Mouse (Mus musculus) heart, embryonic 12.5 days (tissue): ENCODE measurements around the gene Plekha5. TPM values are rescaled to one million over a fixed set of nuclear protein-coding genes. Genes with fewer than 3 reads are reported as not detected.

Experiments used
- ATAC-seq: fragments of 200-750 bp; cut with Nextera tagmentation; 2 replicates; pipeline ENCODE4 v1.8.0; 2017; ENCODE audit warnings: moderate TSS enrichment, moderate library complexity; ENCODE audit not compliant: insufficient number of reproducible peaks, low FRiP score
- H3K27ac ChIP-seq: fragments of 300-500 bp; sonication (generic); 2 replicates; pipeline ENCODE4 v1.5.1; 2016; ENCODE audit warnings: mild to moderate bottlenecking, moderate library complexity; ENCODE audit not compliant: poor library complexity, severe bottlenecking
- H3K27me3 ChIP-seq: fragments of 300-500 bp; sonication (generic); replicated peaks from 2 replicates; pipeline ENCODE4 v1.6.1; 2016; ENCODE audit warnings: mild to moderate bottlenecking, moderate library complexity
- H3K36me3 ChIP-seq: fragments of 300-500 bp; sonication (generic); 2 replicates; pipeline ENCODE4 v1.6.1; 2016; ENCODE audit warnings: mild to moderate bottlenecking, moderate library complexity
- H3K4me1 ChIP-seq: fragments of 300-500 bp; sonication (generic); replicated peaks from 2 replicates; pipeline ENCODE4 v1.6.1; 2016; ENCODE audit warnings: mild to moderate bottlenecking
- H3K4me2 ChIP-seq: fragments of 300-500 bp; sonication (generic); 2 replicates; pipeline ENCODE4 v1.6.1; 2016; ENCODE audit warnings: mild to moderate bottlenecking, moderate library complexity
- H3K4me3 ChIP-seq: fragments of 300-500 bp; sonication (generic); 2 replicates; pipeline ENCODE4 v1.5.1; 2016; ENCODE audit warnings: mild to moderate bottlenecking
- H3K9ac ChIP-seq: fragments of 300-500 bp; sonication (generic); 2 replicates; pipeline ENCODE4 v1.6.1; 2016; ENCODE audit warnings: mild to moderate bottlenecking, moderate library complexity
- H3K9me3 ChIP-seq: fragments of 300-500 bp; sonication (generic); replicated peaks from 2 replicates; pipeline ENCODE4 v1.6.1; 2016; ENCODE audit warnings: mild to moderate bottlenecking, moderate library complexity
- WGBS: fragments of 180-500 bp; shearing (Covaris S2); methylation state at CpG from one replicate; pipeline ENCODE4 v1.1.7; 2016; 5-methylcytosine and 5-hydroxymethylcytosine counted together
- polyA plus RNA-seq: library from polyadenylated mRNA; unstranded; fragments of >200 nt; fragmentation: Nextera tagmentation; extraction: Ambion mirVana; gene quantifications from 2 replicates; pipeline ENCODE4 v1.2.1, GENCODE M21; 2016

Plekha5 gene
- polyA plus RNA-seq, 1 experiment from 2014 or later, result 21.9 TPM

DNA sequence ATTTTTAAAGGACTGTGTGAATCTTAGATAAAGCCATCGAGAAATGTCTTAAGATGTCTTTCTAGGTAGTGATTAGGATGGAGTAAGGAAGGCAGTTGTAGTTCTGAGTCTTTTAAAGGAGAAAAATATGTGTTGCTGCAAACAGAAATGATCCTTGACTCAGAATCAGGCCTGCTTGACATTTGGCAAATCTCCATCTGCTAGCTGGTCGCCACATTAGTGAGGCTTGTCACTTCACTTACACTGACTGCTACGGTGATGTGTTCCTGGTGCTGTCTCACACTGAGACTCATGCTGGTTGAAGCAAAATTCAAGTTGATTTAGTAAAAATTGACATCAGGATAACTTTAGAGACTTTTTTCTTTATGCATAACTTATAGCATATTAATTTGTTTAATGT lies 32.0 kb downstream of the Plekha5 start:
- 45% methylated on average over 3 of the region's 3 CpGs for WGBS
- no peak for ATAC-seq
- no peak overlapping the region for H3K9ac ChIP-seq
- no peak overlapping the region for H3K4me2 ChIP-seq
- no peaks in the 10 kb centered on the region for H3K27me3 ChIP-seq
- 0 out of 2 replicates have a peak, but pooled peaks cover 2% of the 10 kb centered on the region for H3K36me3 ChIP-seq
- no peaks in the 10 kb centered on the region for H3K9me3 ChIP-seq
- H3K4me3 ChIP-seq, result no peak overlapping the region
- peaks cover 10% of the 10 kb centered on the region; the same call in 1 of the 2 replicates for H3K4me1 ChIP-seq
- no peak overlapping the region for H3K27ac ChIP-seq

DNA sequence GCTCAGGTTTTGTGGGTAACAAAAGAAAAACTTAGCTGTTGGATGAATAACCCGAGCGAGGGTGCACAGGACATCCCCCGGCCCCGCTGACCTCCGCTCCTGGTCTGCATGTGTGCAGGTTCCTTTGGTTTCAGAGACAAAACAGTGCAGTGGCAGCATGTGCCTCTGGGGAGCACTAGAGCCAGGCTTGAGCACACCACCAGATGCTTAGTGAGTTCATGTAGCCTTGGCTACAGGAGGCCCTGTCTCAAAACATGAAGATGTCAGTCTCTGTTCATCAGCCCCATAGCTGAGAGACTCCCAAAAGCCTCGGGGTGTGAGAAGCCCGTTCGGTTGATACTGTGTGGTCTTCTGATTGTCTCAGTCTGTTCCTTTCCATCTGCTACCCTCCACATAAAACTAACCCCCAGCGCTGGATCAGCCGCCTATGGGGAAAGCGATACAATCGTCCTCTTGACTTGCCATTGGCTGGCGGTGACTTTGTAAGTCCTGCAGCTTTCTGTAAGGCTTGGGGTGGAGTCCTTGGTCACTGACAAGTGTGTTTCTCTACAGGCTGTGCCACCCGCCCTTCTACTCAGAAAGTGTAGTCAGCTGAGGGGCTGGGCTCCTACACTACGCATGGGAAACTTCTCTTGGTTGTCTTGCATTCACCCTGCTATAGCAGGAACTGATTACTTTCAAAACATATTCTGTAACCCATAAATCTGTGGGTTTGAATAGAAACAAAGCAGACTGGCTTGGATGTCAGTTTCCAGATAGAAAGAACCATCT lies 32.7 kb downstream of the Plekha5 start:
- H3K27me3 ChIP-seq, result no peaks in the 10 kb centered on the region
- 0 out of 2 replicates have a peak, but pooled peaks cover 2% of the 10 kb centered on the region for H3K36me3 ChIP-seq
- no peaks in the 10 kb centered on the region for H3K9me3 ChIP-seq
- peaks cover 10% of the 10 kb centered on the region; the same call in 1 of the 2 replicates for H3K4me1 ChIP-seq
- H3K27ac ChIP-seq, result no peak overlapping the region
- ATAC-seq, result no peak
- H3K4me2 ChIP-seq, result no peak overlapping the region
- no peak overlapping the region for H3K4me3 ChIP-seq
- WGBS, result 91% methylated on average over 15 of the region's 15 CpGs
- no peak overlapping the region for H3K9ac ChIP-seq

DNA sequence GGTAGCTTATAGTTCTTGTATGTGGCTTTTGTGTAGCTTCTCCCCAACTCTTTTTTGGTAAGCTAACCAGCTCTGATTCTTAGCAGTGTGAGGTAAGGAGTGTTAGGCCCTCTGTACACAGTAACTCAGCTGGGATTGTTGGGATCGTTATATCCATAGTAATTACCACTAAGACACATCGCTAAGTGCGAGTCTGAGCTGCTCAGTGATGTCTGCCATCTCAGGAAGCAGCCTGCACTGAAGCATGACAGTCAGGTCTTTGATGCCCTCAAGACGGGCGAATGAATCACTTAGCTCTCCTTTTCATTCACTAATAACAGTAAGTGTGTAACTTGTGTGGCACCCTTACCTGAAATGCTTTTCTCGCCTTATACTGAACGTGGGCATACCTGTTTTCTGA lies 36.5 kb downstream of the Plekha5 start:
- H3K9ac ChIP-seq, result no peak overlapping the region
- H3K4me1 ChIP-seq, result peaks cover 7% of the 10 kb centered on the region; the same call in 1 of the 2 replicates
- no peak overlapping the region for H3K4me2 ChIP-seq
- no peaks in the 10 kb centered on the region for H3K9me3 ChIP-seq
- no peak overlapping the region for H3K4me3 ChIP-seq
- H3K27ac ChIP-seq, result no peak overlapping the region
- no peaks in the 10 kb centered on the region for H3K27me3 ChIP-seq
- WGBS, result 86% methylated on average over 7 of the region's 7 CpGs
- ATAC-seq, result no peak
- no peaks in the 10 kb centered on the region for H3K36me3 ChIP-seq

DNA sequence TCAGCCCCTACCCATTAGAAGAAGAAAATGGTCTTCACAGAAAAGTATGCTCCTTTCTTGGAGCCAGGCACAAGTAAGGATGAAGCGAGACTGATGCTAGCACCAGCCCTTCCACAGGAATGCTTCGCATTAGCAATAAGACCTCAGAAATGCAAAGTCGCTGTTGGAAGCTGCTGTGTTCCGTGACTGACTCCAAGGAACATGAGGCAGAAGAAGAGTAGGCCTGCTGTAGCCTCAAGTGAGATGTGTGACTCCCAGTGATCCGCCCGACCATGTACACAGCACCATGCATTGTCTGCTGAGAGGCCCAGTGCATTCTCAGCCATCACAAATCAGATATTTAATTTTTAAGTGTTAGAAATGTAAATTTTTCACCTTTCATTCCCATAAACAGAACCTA lies 41.0 kb downstream of the Plekha5 start:
- Histone ChIP-seq H3K4me3 (no peak overlapping the region), H3K27me3 (no peaks in the 10 kb centered on the region), H3K4me1 (0 out of 2 replicates have a peak, but pooled peaks cover 2% of the 10 kb centered on the region), H3K9me3 (no peaks in the 10 kb centered on the region), H3K4me2 (no peak overlapping the region), H3K9ac (no peak overlapping the region), H3K36me3 (no peaks in the 10 kb centered on the region), H3K27ac (no peak overlapping the region)
- ATAC-seq, result no peak
- WGBS, result 89% methylated on average over 6 of the region's 6 CpGs

DNA sequence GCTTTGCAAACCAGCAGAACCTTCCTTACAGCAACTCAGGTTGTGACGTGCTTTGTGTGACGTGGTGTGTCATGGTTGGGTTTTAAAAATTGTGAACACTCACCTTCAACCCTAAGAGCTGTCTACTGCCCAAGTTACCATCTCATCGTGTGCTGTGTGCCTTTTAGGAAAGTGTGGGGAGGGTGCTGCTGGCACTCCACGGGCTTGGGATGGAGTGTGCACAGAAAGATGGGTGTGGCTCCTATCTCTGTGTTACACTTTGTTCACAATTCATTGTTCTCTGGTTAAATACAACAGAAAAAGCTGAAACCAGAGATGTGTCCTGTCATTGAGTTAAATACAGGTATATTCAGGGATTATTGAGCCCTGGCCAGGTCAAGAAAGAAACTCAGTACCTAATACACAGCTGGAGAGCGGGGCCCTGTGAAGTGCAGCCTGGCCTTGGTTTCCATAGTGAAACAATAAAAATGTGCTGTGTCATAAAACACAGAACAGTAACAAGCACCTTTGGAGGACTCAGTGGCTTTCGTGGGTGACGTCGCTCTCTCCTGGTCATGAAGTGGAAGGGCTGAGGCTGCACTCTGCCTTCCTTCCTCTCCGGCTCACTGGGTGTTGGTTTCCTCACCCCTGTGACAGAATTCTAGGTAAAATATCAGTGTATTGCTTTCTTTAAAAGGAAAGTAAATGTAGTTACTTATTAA lies 42.2 kb downstream of the Plekha5 start:
- H3K9me3 ChIP-seq, result no peaks in the 10 kb centered on the region
- H3K4me3 ChIP-seq, result no peak overlapping the region
- peaks cover 4% of the 10 kb centered on the region; the same call in 1 of the 2 replicates for H3K4me1 ChIP-seq
- H3K27me3 ChIP-seq, result no peaks in the 10 kb centered on the region
- 84% methylated on average over 9 of the region's 9 CpGs for WGBS
- H3K36me3 ChIP-seq, result no peaks in the 10 kb centered on the region
- ATAC-seq, result no peak
- H3K4me2 ChIP-seq, result no peak overlapping the region
- H3K9ac ChIP-seq, result no peak overlapping the region
- H3K27ac ChIP-seq, result no peak overlapping the region

DNA sequence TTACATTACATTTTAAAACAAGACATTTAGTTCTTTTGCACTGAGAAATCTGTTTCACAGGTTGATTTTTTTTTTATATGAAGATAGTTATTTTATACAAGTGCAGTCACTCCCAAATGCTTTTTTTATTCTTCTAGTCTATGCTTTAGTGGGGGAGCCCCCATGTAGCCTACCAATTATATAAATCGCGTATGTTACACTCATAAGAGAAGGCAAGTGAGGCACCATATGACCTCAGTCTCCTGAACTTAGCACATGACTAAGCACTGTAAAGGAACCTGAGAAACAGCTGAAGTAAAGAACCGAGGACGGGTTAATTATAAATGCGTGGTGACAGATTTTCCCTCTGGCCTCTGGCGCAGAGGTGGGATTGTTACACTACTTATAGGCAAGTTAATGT lies 43.0 kb downstream of the Plekha5 start:
- Histone ChIP-seq H3K4me1 (peaks cover 11% of the 10 kb centered on the region), H3K4me3 (no peak overlapping the region), H3K9me3 (no peaks in the 10 kb centered on the region), H3K4me2 (no peak overlapping the region), H3K27ac (no peak overlapping the region), H3K9ac (no peak overlapping the region), H3K36me3 (no peaks in the 10 kb centered on the region), H3K27me3 (no peaks in the 10 kb centered on the region)
- 86% methylated on average over 6 of the region's 6 CpGs for WGBS
- ATAC-seq, result no peak

DNA sequence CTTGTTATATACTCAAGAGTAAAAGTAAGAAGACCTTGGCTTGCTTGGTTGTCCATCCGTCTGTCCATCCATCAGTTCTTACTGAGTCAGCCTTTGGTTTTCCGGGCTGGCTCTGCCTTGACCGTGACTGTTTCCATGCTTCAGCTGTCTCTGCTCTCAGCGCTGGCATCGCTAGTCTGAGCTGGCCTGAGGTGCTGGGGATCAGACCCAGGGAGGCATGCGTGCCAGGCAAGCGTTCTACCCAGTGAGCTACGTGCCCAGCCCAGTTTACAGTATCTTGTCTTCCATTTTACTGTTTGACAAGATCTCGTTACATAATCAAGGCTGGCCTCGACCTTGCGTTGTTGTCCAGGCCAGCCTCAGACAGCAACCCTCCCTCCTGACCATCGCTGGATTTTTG lies 44.0 kb downstream of the Plekha5 start:
- Histone ChIP-seq H3K4me1 (peaks cover 11% of the 10 kb centered on the region), H3K9me3 (no peaks in the 10 kb centered on the region), H3K27ac (no peak overlapping the region), H3K36me3 (no peaks in the 10 kb centered on the region), H3K4me2 (no peak overlapping the region), H3K9ac (no peak overlapping the region), H3K27me3 (no peaks in the 10 kb centered on the region), H3K4me3 (no peak overlapping the region)
- WGBS, result 92% methylated on average over 12 of the region's 12 CpGs
- no peak for ATAC-seq

DNA sequence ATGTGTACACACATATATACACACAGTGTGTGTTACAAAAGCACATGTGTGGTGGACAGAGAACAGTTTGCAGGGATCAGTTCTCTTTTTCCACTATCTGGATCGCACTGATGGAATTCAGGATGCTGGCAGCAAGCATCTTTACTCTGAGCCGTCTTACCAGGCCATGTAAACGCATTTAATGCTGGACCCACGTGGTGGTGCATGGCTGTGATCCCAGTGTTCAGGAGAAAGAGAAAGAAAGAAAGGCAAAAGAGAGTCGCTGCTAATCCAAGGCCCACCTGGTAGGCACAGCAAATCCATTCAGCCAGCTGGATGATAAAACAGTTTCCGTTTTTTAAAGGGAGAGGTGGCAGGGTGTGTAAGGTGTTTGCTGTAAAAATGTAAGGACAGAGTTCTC lies 45.9 kb downstream of the Plekha5 start:
- Histone ChIP-seq H3K4me2 (no peak overlapping the region), H3K9me3 (no peaks in the 10 kb centered on the region), H3K27ac (no peak overlapping the region), H3K4me3 (no peak overlapping the region), H3K36me3 (no peaks in the 10 kb centered on the region), H3K9ac (no peak overlapping the region), H3K27me3 (no peaks in the 10 kb centered on the region), H3K4me1 (peaks cover 11% of the 10 kb centered on the region)
- no peak for ATAC-seq
- 84% methylated on average over 6 of the region's 6 CpGs for WGBS

DNA sequence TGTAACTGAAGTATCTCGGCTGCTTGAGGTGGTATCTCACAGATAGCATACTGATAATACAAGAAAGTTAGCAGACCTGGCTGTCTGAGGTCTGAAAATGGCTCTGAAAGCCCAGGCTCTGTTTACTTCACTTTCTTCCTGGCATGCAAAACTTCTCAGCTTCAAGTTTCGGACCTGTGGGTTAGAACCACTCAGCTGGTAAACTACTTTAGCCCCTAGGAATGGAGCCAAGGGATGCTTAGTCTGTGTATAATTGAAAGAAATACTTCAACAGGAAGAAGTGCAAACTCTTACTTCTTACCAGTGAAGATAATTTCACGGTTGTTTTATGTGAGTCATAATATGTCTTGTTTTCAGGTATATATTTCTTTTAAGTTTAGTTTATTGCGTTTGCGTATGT lies 47.9 kb downstream of the Plekha5 start:
- H3K4me2 ChIP-seq, result no peak overlapping the region
- WGBS, result 60% methylated on average over 5 of the region's 5 CpGs
- H3K9me3 ChIP-seq, result no peaks in the 10 kb centered on the region
- H3K36me3 ChIP-seq, result no peaks in the 10 kb centered on the region
- H3K27ac ChIP-seq, result no peak overlapping the region
- ATAC-seq, result no peak
- no peaks in the 10 kb centered on the region for H3K27me3 ChIP-seq
- H3K4me3 ChIP-seq, result no peak overlapping the region
- H3K9ac ChIP-seq, result no peak overlapping the region
- H3K4me1 ChIP-seq, result peaks cover 9% of the 10 kb centered on the region

DNA sequence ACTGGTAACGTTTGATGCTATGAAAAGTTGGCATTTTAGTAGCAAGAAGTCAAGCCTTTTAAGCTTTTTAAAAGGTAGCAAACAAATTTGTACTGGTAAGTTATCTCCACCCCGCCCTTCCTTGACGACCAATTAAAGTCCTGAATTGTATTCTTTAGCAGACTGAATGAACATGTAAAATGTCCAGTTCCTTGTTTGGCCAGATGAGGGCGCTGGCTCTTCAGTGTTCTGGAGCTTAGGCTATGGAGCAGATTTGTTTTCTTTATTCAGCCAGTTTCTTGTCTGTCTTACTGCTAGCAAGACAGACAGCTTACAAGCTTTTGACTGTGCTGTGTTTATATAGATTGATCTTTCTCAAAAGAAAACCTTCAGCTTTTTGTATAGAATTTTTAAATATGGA lies 48.5 kb downstream of the Plekha5 start:
- no peak for ATAC-seq
- H3K4me3 ChIP-seq, result no peak overlapping the region
- no peak overlapping the region for H3K9ac ChIP-seq
- WGBS, result 56% methylated on average over 4 of the region's 4 CpGs
- H3K4me1 ChIP-seq, result peaks cover 15% of the 10 kb centered on the region
- H3K36me3 ChIP-seq, result no peaks in the 10 kb centered on the region
- no peaks in the 10 kb centered on the region for H3K27me3 ChIP-seq
- H3K4me2 ChIP-seq, result no peak overlapping the region
- H3K27ac ChIP-seq, result no peak overlapping the region
- no peaks in the 10 kb centered on the region for H3K9me3 ChIP-seq

DNA sequence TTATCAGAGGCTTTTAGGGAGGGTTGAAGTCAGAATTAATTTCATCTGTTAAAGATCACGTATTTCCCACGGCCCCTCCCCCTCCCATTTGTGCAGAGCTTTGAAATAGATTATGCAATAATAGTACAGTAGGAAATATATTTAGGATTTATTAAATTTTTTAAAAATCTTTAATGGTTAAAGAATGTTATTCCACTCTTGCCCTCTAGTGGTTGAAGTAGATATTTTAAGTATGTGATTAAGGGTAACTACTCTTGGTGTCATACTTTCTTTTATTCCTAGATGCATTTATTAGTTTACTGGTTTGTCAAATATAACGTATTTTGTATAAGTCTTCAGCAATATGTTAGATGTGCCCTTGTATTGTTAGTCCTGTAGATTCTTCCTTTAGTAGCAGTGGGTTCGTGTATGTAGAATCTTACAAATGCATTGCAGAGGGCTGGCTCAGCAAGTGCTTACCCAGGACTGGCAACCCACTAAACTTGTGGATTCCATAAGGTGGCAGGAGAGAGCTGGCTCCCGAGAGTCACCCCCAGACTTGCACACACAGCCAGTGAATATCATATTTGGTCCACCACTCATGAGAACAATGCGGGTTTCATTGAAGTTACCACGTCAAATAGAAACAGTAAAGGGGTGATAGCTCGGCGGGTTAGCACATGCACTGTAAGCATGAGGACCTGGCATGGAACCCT lies 51.7 kb downstream of the Plekha5 start:
- Histone ChIP-seq H3K9me3 (no peaks in the 10 kb centered on the region), H3K36me3 (no peaks in the 10 kb centered on the region), H3K27me3 (no peaks in the 10 kb centered on the region), H3K9ac (no peak overlapping the region), H3K4me2 (no peak overlapping the region), H3K27ac (no peak overlapping the region), H3K4me3 (no peak overlapping the region), H3K4me1 (peaks cover 21% of the 10 kb centered on the region)
- no peak for ATAC-seq
- WGBS, result 83% methylated on average over 9 of the region's 9 CpGs
